In the genomic region with DNA sequence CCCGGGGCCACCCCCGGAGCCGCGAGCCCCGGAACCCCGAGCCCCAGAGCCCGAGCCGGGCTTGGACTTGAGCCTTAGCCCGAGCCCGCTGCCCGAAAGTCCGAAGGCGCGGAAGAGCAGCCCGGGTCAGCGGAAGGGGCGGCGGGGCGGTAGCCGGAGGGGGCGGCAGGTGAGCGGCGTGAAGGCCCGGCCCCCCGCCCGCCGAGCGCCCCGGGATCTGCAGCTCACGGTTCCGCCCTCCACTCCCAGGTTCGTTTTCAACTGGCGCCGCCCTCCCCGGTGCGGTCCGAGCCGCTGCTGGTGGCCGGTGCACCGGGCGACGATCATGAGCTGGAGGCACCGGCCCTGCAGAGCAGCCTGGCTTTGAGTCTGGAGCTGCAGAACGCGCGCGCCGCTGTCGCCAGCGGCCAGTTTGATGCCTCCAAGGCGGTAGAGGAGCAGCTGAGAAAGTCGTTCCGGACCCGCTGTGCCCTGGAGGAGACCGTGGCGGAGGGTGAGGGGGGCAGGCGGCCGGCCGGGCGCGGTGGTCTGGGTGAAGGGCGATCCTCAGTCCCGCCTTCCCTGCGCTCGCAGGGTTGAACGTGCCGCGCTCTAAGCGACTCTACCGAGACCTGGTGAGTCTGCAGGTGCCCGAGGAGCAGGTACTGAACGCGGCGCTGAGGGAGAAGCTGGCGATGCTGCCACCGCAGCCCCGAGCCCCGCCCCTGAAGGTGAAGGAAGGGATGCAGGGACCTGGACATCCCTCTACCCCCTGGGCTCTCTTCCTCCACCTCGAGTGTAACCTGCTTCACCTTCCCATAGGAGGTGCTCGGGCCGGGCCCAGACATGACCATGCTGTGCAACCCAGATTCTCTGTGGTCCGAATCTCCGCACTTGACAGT, we compare ENCODE assay signal across 8 mouse cellular contexts. TPM values are rescaled to one million over a fixed set of nuclear protein-coding genes. Genes with fewer than 3 reads are reported as not detected.
A peak's percentile ranks its signal among the peaks of the same experiment; 100 is the strongest.
DNase-seq lines count a peak whose midpoint lies in the region; ATAC-seq and TF ChIP-seq lines count a peak whose summit lies in the region.

No protein-coding gene starts in this region.

- peak overlapping the region; percentile 87 to 91 for H3K4me3 ChIP-seq in ES-E14 (ENCODE audit: insufficient read depth in 1 of 2, low read depth in 1 of 2, low read length in 2 of 2, poor library complexity in 1 of 2, severe bottlenecking in 1 of 2)
- peak overlapping the region; percentile 97 for H3K4me3 ChIP-seq in hindbrain, embryonic 14.5 days (replicated peaks; ENCODE audit: low read length)
- peak overlapping the region; percentile 99 for H3K4me3 ChIP-seq in liver, embryonic 13.5 days (replicated peaks)
- H3K4me3 ChIP-seq in neural tube, embryonic 11.5 days (ENCODE audit: low read depth, low read length) = peak overlapping the region; percentile 98

- 0 out of 2 replicates have a peak, but pooled peaks have one; percentile 3 for ATAC-seq in hindbrain, embryonic 14.5 days (ENCODE audit: low FRiP score)
- ATAC-seq in liver, embryonic 13.5 days (ENCODE audit: low read depth) = peak; percentile 66
- ATAC-seq in neural tube, embryonic 11.5 days (ENCODE audit: insufficient read depth, low FRiP score, low TSS enrichment) = peak; percentile 13; the same call in 1 of the 2 replicates

- H3K27ac ChIP-seq in ES-E14 (ENCODE audit: insufficient read depth, low read depth, low read length, poor library complexity, severe bottlenecking) = peak overlapping the region; percentile 74
- H3K27ac ChIP-seq in hindbrain, embryonic 14.5 days = peak overlapping the region; percentile 92
- H3K27ac ChIP-seq in liver, embryonic 13.5 days = peak overlapping the region; percentile 95
- peak overlapping the region; percentile 83 for H3K27ac ChIP-seq in neural tube, embryonic 11.5 days (ENCODE audit: low read depth, low read length)

- intact Hi-C loops in gastrocnemius, postnatal 14 days (cut with DNase I; ENCODE audit: low total_unique reads) = no loop called here

- in situ Hi-C loops in ES-E14 (cut with MboI; ENCODE audit: low sequenced_read_pairs in 2 of 2, unreplicated experiment in 2 of 2) = no loop called here

- H3K36me3 ChIP-seq in ES-E14 (ENCODE audit: control insufficient read depth, insufficient read depth, low read length, poor library complexity, severe bottlenecking) = peaks cover 36% of the 10 kb centered on the region
- peaks cover 42% of the 10 kb centered on the region for H3K36me3 ChIP-seq in hindbrain, embryonic 14.5 days (replicated peaks; ENCODE audit: control insufficient read depth, insufficient read depth)
- peaks cover 44% of the 10 kb centered on the region for H3K36me3 ChIP-seq in liver, embryonic 13.5 days
- peaks cover 8% of the 10 kb centered on the region for H3K36me3 ChIP-seq in neural tube, embryonic 11.5 days (ENCODE audit: control insufficient read depth, insufficient read depth, low read length)

- H3K4me2 ChIP-seq in hindbrain, embryonic 14.5 days (replicated peaks) = peak overlapping the region; percentile 98
- H3K4me2 ChIP-seq in liver, embryonic 13.5 days = peak overlapping the region; percentile 99
- H3K4me2 ChIP-seq in neural tube, embryonic 11.5 days (ENCODE audit: low read depth) = peak overlapping the region; percentile 96

- under 1% methylated on average over 63 of the region's 83 CpGs for WGBS in hindbrain, embryonic 14.5 days
- 1% methylated on average over 79 of the region's 83 CpGs for WGBS in liver, embryonic 13.5 days (ENCODE audit: insufficient replicate concordance)
- WGBS in neural tube, embryonic 11.5 days = under 1% methylated on average over 55 of the region's 83 CpGs

- no peaks in the 10 kb centered on the region for H3K27me3 ChIP-seq in hindbrain, embryonic 14.5 days (ENCODE audit: control insufficient read depth, insufficient read depth, low read length)
- no peaks in the 10 kb centered on the region for H3K27me3 ChIP-seq in liver, embryonic 13.5 days
- H3K27me3 ChIP-seq in neural tube, embryonic 11.5 days (ENCODE audit: control insufficient read depth, insufficient read depth, low read length) = no peaks in the 10 kb centered on the region

- peaks cover 7 to 22% of the 10 kb centered on the region in 2 experiments for H3K4me1 ChIP-seq in ES-E14 (ENCODE audit: control insufficient read depth in 2 of 2, insufficient read depth in 2 of 2, low read length in 2 of 2, poor library complexity in 1 of 2)
- H3K4me1 ChIP-seq in hindbrain, embryonic 14.5 days (replicated peaks; ENCODE audit: control insufficient read depth, insufficient read depth, low read length) = peaks cover 31% of the 10 kb centered on the region
- peaks cover 75% of the 10 kb centered on the region for H3K4me1 ChIP-seq in liver, embryonic 13.5 days (replicated peaks)
- H3K4me1 ChIP-seq in neural tube, embryonic 11.5 days (ENCODE audit: control insufficient read depth, insufficient read depth, low read length) = peaks cover 22% of the 10 kb centered on the region

- H3K9me3 ChIP-seq in ES-E14 (ENCODE audit: control insufficient read depth, insufficient read depth, low read depth, low read length) = no peaks in the 10 kb centered on the region
- H3K9me3 ChIP-seq in hindbrain, embryonic 14.5 days (ENCODE audit: control insufficient read depth, low read length) = no peaks in the 10 kb centered on the region
- H3K9me3 ChIP-seq in liver, embryonic 13.5 days (replicated peaks) = no peaks in the 10 kb centered on the region
- no peaks in the 10 kb centered on the region for H3K9me3 ChIP-seq in neural tube, embryonic 11.5 days (ENCODE audit: control insufficient read depth, low read length)

- H3K9ac ChIP-seq in ES-E14 (ENCODE audit: insufficient read depth, low read depth, low read length, poor library complexity, severe bottlenecking) = peak overlapping the region; percentile 86
- peak overlapping the region; percentile 88 for H3K9ac ChIP-seq in hindbrain, embryonic 14.5 days
- peak overlapping the region; percentile 98 for H3K9ac ChIP-seq in liver, embryonic 13.5 days
- peak overlapping the region; percentile 94 for H3K9ac ChIP-seq in neural tube, embryonic 11.5 days (ENCODE audit: low read length)

- DNase-seq in gastrocnemius, postnatal 10 days = peak; percentile 41
- DNase-seq in gastrocnemius, postnatal 14 days = no peak
- DNase-seq in ES-E14 (ENCODE audit: low read depth, low spot score) = no peak
- DNase-seq in embryo, embryonic 9.5 days (ENCODE audit: extremely low spot score) = peak; percentile 50
- no peak for DNase-seq in hindbrain, embryonic 14.5 days (ENCODE audit: low spot score)
- DNase-seq in liver, embryonic 13.5 days = peak; percentile 43
- DNase-seq in neural tube, embryonic 11.5 days (ENCODE audit: low spot score) = peak; percentile 36
- no peak for DNase-seq in layer of hippocampus, postnatal 25 days (ENCODE audit: extremely low spot score in 1 of 2, low spot score in 1 of 2)

TF ChIP-seq in ES-E14, 5 proteins besides CTCF, POLR2A, EP300 and RAD21:
- TF ChIP-seq ZNF384 (IDR thresholded peaks at IDR 0.05; ENCODE audit: low read depth, low read length) = no peak
- TF ChIP-seq MAFK (IDR thresholded peaks at IDR 0.05; ENCODE audit: insufficient read depth, low read depth, low read length) = no peak
- no peak for TF ChIP-seq HCFC1 (IDR thresholded peaks at IDR 0.05; ENCODE audit: borderline replicate concordance, insufficient read depth, low read length)
- TF ChIP-seq CHD2 (IDR thresholded peaks at IDR 0.05; ENCODE audit: low read depth, low read length) = no peak

RNA-seq across cellular contexts. Expression of gene Ppp1r35, which starts 0.6 kb away (rescaled TPM):
- 10 to 100 TPM in 1 of 2 experiments, 1 to 10 TPM in 1; 9.8 to 13.5 TPM for total RNA-seq in gastrocnemius, postnatal 10 days (2021)
- 1 to 10 TPM; 6.8 to 7.2 TPM for total RNA-seq in gastrocnemius, postnatal 14 days (2021)
- total RNA-seq in ES-E14 (2012; rRNA removed) = 27.6 and 34.5 TPM in 2 replicates
- 51.1 and 58.7 TPM in 2 replicates for polyA plus RNA-seq in hindbrain, embryonic 14.5 days (2014; fragmentation: Nextera tagmentation; extraction: Ambion mirVana)
- polyA plus RNA-seq in liver, embryonic 13.5 days (2015; fragmentation: Nextera tagmentation; extraction: Ambion mirVana) = 17.8 and 20.1 TPM in 2 replicates
- 71.1 and 71.2 TPM in 2 replicates for polyA plus RNA-seq in neural tube, embryonic 11.5 days (2014; fragmentation: Nextera tagmentation; extraction: Ambion mirVana)
- 10 to 100 TPM; 24.7 to 26.2 TPM for total RNA-seq in layer of hippocampus, postnatal 25 days (2021)

RNA-seq across cellular contexts. Expression of gene Mepce, which starts 8.2 kb away (rescaled TPM):
- 10 to 100 TPM; 22.4 to 22.8 TPM for total RNA-seq in gastrocnemius, postnatal 10 days (2021)
- 10 to 100 TPM; 20.7 to 21.1 TPM for total RNA-seq in gastrocnemius, postnatal 14 days (2021)
- 42.3 and 43.0 TPM in 2 replicates for total RNA-seq in ES-E14 (2012; rRNA removed)
- polyA plus RNA-seq in hindbrain, embryonic 14.5 days (2014; fragmentation: Nextera tagmentation; extraction: Ambion mirVana) = 11.0 and 11.7 TPM in 2 replicates
- polyA plus RNA-seq in liver, embryonic 13.5 days (2015; fragmentation: Nextera tagmentation; extraction: Ambion mirVana) = 4.5 and 4.9 TPM in 2 replicates
- 10.0 and 10.7 TPM in 2 replicates for polyA plus RNA-seq in neural tube, embryonic 11.5 days (2014; fragmentation: Nextera tagmentation; extraction: Ambion mirVana)
- total RNA-seq in layer of hippocampus, postnatal 25 days (2021) = 10 to 100 TPM; 40.1 to 42.8 TPM

RNA-seq across cellular contexts. Expression of gene Zcwpw1, which starts 8.3 kb away (rescaled TPM):
- total RNA-seq in gastrocnemius, postnatal 10 days (2021) = 1 to 10 TPM; 2.0 to 3.1 TPM
- 1 to 10 TPM in 1 of 2 experiments, under 1 TPM in 1; 0.84 to 1.7 TPM for total RNA-seq in gastrocnemius, postnatal 14 days (2021)
- 24.5 and 33.0 TPM in 2 replicates for total RNA-seq in ES-E14 (2012; rRNA removed)
- 7.9 and 8.3 TPM in 2 replicates for polyA plus RNA-seq in hindbrain, embryonic 14.5 days (2014; fragmentation: Nextera tagmentation; extraction: Ambion mirVana)
- polyA plus RNA-seq in liver, embryonic 13.5 days (2015; fragmentation: Nextera tagmentation; extraction: Ambion mirVana) = 3.5 and 4.8 TPM in 2 replicates
- polyA plus RNA-seq in neural tube, embryonic 11.5 days (2014; fragmentation: Nextera tagmentation; extraction: Ambion mirVana) = 11.4 and 11.5 TPM in 2 replicates
- total RNA-seq in layer of hippocampus, postnatal 25 days (2021) = 1 to 10 TPM; 6.1 to 6.2 TPM

RNA-seq across cellular contexts. Expression of gene Tsc22d4, which starts 33.8 kb away (rescaled TPM):
- 100 to 1,000 TPM; 189 to 203 TPM for total RNA-seq in gastrocnemius, postnatal 10 days (2021)
- 100 to 1,000 TPM; 118 to 156 TPM for total RNA-seq in gastrocnemius, postnatal 14 days (2021)
- 15.9 and 21.6 TPM in 2 replicates for total RNA-seq in ES-E14 (2012; rRNA removed)
- polyA plus RNA-seq in hindbrain, embryonic 14.5 days (2014; fragmentation: Nextera tagmentation; extraction: Ambion mirVana) = 67.6 and 72.8 TPM in 2 replicates
- polyA plus RNA-seq in liver, embryonic 13.5 days (2015; fragmentation: Nextera tagmentation; extraction: Ambion mirVana) = 66.8 and 69.1 TPM in 2 replicates
- polyA plus RNA-seq in neural tube, embryonic 11.5 days (2014; fragmentation: Nextera tagmentation; extraction: Ambion mirVana) = 73.9 and 75.6 TPM in 2 replicates
- 100 to 1,000 TPM; 203 to 214 TPM for total RNA-seq in layer of hippocampus, postnatal 25 days (2021)

RNA-seq across cellular contexts. Expression of gene Nyap1, which starts 37.9 kb away (rescaled TPM):
- under 1 TPM; 0.45 to 0.75 TPM for total RNA-seq in gastrocnemius, postnatal 10 days (2021)
- total RNA-seq in gastrocnemius, postnatal 14 days (2021) = under 1 TPM; 0.39 to 0.42 TPM
- 5.9 and 7.4 TPM in 2 replicates for total RNA-seq in ES-E14 (2012; rRNA removed)
- 14.2 and 18.8 TPM in 2 replicates for polyA plus RNA-seq in hindbrain, embryonic 14.5 days (2014; fragmentation: Nextera tagmentation; extraction: Ambion mirVana)
- polyA plus RNA-seq in liver, embryonic 13.5 days (2015; fragmentation: Nextera tagmentation; extraction: Ambion mirVana) = 0.17 and 0.19 TPM in 2 replicates
- polyA plus RNA-seq in neural tube, embryonic 11.5 days (2014; fragmentation: Nextera tagmentation; extraction: Ambion mirVana) = 3.8 and 4.4 TPM in 2 replicates
- total RNA-seq in layer of hippocampus, postnatal 25 days (2021) = 10 to 100 TPM; 63.9 to 65.5 TPM

Comparison
In these comparisons a context has a peak if more than half of its experiments do, and no peak if none do; other contexts are left out.
1. DNase-seq: peak in gastrocnemius, postnatal 10 days (single experiment), embryo, embryonic 9.5 days (single experiment), liver, embryonic 13.5 days (single experiment) and neural tube, embryonic 11.5 days (single experiment); none in gastrocnemius, postnatal 14 days (single experiment), ES-E14 (single experiment), hindbrain, embryonic 14.5 days (single experiment) and layer of hippocampus, postnatal 25 days (0 of 2).
2. ATAC-seq: peak in every context shown above with its lines; median percentile 66 in liver, embryonic 13.5 days; 13 in neural tube, embryonic 11.5 days; 3 in hindbrain, embryonic 14.5 days.
3. Peak in every context shown above with its lines, with median percentiles within 50 percentile points of each other: H3K27ac ChIP-seq, H3K4me3 ChIP-seq, H3K9ac ChIP-seq and H3K4me2 ChIP-seq.